Mouse (Mus musculus): ENCODE results near the gene Ppp6c. TPM values are rescaled to one million over a fixed set of nuclear protein-coding genes. Genes with fewer than 3 reads are reported as not detected.
A peak's percentile ranks its signal among the peaks of the same experiment; 100 is the strongest.
"Not testable (repeated sequence)": the region's sequence is repeated elsewhere in the genome, so short reads cannot be mapped to it uniquely, and the experiment has no call there.

Gene Ppp6c
- 78.0 and 81.1 TPM in 2 replicates for polyA plus RNA-seq (2011; ENCODE audit: insufficient read depth, insufficient read length, low read depth, missing spikeins)

DNA sequence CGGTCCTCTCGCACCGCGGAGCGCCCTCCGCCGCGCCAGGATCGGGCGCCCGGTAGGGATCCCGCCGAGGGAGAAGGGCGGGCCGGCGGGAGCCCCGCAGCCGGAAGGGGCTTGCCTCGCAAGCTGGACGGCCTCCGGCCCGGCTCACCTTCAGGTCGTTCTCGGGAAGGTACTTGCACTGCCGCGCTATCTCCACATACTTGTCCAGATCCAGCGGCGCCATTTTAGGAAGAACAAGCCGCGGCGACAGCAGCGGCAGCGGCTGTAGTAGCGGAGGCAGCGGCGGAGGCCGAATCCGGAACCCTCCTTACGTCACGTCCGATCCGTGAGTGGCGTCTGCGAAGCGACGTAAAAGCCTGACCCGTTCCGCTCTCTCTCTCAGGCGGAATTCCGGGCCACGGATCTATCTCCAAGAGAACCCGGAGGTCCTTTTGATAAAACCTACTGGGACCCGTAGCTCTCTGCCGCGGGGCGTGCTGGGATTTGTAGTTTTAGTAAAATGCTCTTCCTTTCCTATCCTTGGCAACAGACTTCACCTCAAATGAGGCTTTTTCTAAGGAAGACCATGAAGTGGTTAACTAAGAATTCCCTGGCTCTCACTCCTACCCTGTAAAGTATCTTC, at the start of gene Ppp6c:
TSS of gene Ppp6c (minus strand) at position 433 of the 622 bp plus-strand sequence.
- no peaks in the 10 kb centered on the region for H3K4me1 ChIP-seq (ENCODE audit: control insufficient read depth, insufficient read depth, low read length)
- peak within 1 kb of the TSS; percentile 84 for H3K9ac ChIP-seq (ENCODE audit: low read depth, poor library complexity, severe bottlenecking)
- no peaks in the 10 kb centered on the region for H3K36me3 ChIP-seq (ENCODE audit: control insufficient read depth, insufficient read depth, low read length, poor library complexity, severe bottlenecking)
- no peak within 1 kb of the TSS for H3K27ac ChIP-seq (ENCODE audit: insufficient read depth, low read length)
- H3K9me3 ChIP-seq (replicated peaks; ENCODE audit: control insufficient read depth, insufficient read depth, low read length, poor library complexity, severe bottlenecking) = no peaks in the 10 kb centered on the region
- no peaks in the 10 kb centered on the region for H3K27me3 ChIP-seq (ENCODE audit: control insufficient read depth, insufficient read depth, low read length, poor library complexity, severe bottlenecking)
- no peak for TF ChIP-seq CTCF (IDR thresholded peaks at IDR 0.05; ENCODE audit: low read depth, low read length)
- no peak for TF ChIP-seq EP300 (IDR thresholded peaks at IDR 0.05; ENCODE audit: insufficient read depth, low read depth, low read length)
- peak within 1 kb of the TSS; percentile 95 for H3K4me3 ChIP-seq (ENCODE audit: low read depth, low read length)

DNA sequence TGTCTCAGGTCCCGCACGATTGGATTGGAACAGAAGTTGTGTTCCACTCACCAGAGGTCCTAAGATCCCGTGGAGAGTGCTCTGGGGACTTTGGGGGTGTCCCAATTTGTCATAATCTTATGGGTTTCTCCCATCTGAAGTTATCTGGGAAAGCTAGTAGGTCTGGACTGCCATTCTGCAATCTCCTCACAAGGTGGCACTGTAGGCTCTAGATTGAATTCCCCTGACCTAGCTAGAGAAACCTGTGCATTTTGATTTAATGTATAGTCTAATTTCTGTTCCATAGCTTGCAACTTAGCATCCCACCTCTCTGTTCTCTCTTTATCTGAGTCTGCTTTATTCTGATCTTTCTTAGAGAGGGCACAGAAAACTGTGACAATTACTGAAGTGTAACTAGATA, 42.1 kb upstream of the Ppp6c start:
- H3K36me3 ChIP-seq (ENCODE audit: control insufficient read depth, insufficient read depth, low read length, poor library complexity, severe bottlenecking) = no peaks in the 10 kb centered on the region
- H3K27ac ChIP-seq (ENCODE audit: insufficient read depth, low read length) = no peak overlapping the region
- no peak overlapping the region for H3K9ac ChIP-seq (ENCODE audit: low read depth, poor library complexity, severe bottlenecking)
- H3K9me3 ChIP-seq (replicated peaks; ENCODE audit: control insufficient read depth, insufficient read depth, low read length, poor library complexity, severe bottlenecking) = peaks cover 11% of the 10 kb centered on the region
- H3K4me1 ChIP-seq (ENCODE audit: control insufficient read depth, insufficient read depth, low read length) = no peaks in the 10 kb centered on the region
- no peak for TF ChIP-seq EP300 (IDR thresholded peaks at IDR 0.05; ENCODE audit: insufficient read depth, low read depth, low read length)
- no peak for TF ChIP-seq POLR2A (IDR thresholded peaks at IDR 0.05; ENCODE audit: insufficient read depth, low read length)
- peak; percentile 5 for TF ChIP-seq CTCF (IDR thresholded peaks at IDR 0.05; ENCODE audit: low read depth, low read length)
- no peaks in the 10 kb centered on the region for H3K27me3 ChIP-seq (ENCODE audit: control insufficient read depth, insufficient read depth, low read length, poor library complexity, severe bottlenecking)
- H3K4me3 ChIP-seq (ENCODE audit: low read depth, low read length) = no peak overlapping the region

DNA sequence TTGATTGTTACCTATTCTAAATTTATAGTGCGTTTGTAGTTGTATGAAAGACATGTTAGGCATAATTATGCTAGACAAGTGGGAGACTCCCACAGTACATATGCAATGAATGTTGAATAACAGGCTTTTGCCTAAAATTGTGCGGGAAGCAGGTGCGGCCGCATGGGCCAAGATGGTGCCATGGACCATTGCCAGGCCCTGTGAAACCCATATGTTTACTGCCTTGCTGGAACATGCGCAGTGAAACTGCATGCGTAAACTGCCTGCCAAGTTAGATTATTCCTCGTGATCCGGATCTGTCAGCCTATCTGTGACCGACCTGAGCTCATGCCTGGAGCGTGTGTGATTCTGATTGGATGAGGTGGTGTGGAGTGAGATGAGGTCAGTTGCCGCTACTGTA, 26.0 kb upstream of the Ppp6c start:
- not testable (repeated sequence) for H3K4me3 ChIP-seq (ENCODE audit: low read depth, low read length); H3K9ac ChIP-seq (ENCODE audit: low read depth, poor library complexity, severe bottlenecking); H3K27ac ChIP-seq (ENCODE audit: insufficient read depth, low read length); H3K36me3 ChIP-seq (ENCODE audit: control insufficient read depth, insufficient read depth, low read length, poor library complexity, severe bottlenecking); H3K9me3 ChIP-seq (replicated peaks; ENCODE audit: control insufficient read depth, insufficient read depth, low read length, poor library complexity, severe bottlenecking); H3K27me3 ChIP-seq (ENCODE audit: control insufficient read depth, insufficient read depth, low read length, poor library complexity, severe bottlenecking); H3K4me1 ChIP-seq (ENCODE audit: control insufficient read depth, insufficient read depth, low read length)

DNA sequence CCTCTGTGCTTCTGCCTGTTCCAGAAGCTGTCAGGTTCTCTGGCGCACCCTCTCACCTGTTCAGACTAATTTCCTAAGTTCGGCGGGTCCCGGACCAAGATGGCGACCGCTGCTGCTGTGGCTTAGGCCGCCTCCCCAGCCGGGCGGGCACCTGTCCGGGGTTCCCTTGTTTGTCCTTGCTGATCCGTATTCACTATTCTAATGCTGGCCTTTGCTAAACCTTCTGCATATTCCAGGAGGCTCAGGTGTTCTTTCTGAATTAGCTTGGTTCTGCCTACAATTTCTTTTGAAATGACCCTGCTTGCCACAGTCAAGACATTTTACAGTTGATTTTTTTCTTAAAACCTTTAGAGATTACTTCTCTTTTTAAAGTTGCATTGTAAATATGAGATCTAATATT, 20.6 kb upstream of the Ppp6c start:
- H3K4me1 ChIP-seq (ENCODE audit: control insufficient read depth, insufficient read depth, low read length); H3K9me3 ChIP-seq (replicated peaks; ENCODE audit: control insufficient read depth, insufficient read depth, low read length, poor library complexity, severe bottlenecking); H3K27me3 ChIP-seq (ENCODE audit: control insufficient read depth, insufficient read depth, low read length, poor library complexity, severe bottlenecking); H3K9ac ChIP-seq (ENCODE audit: low read depth, poor library complexity, severe bottlenecking); H3K4me3 ChIP-seq (ENCODE audit: low read depth, low read length); H3K36me3 ChIP-seq (ENCODE audit: control insufficient read depth, insufficient read depth, low read length, poor library complexity, severe bottlenecking); H3K27ac ChIP-seq (ENCODE audit: insufficient read depth, low read length): not testable (repeated sequence)

DNA sequence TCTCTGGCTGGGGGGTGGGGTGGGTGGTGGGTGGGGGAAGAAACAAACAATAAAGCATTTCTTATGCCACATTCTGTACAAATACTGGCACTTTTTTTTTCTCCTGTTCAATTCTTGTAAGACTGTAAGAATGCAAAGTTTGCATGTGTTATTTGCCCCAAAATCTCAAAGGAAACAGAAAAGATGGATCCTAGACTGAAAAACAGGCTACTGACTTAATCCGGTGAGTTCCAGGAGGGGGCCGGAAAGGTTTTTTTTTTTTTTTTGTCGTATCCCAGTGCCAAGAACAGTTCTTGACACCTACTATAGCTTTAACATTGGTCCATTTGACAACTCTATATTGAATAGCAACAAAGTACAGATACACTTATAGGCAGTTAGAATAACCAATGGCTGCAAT, 480 bp upstream of the Ppp6c start:
- no peaks in the 10 kb centered on the region for H3K36me3 ChIP-seq (ENCODE audit: control insufficient read depth, insufficient read depth, low read length, poor library complexity, severe bottlenecking)
- H3K4me3 ChIP-seq (ENCODE audit: low read depth, low read length) = no peak overlapping the region; the same call in 1 of the 2 replicates
- H3K9me3 ChIP-seq (replicated peaks; ENCODE audit: control insufficient read depth, insufficient read depth, low read length, poor library complexity, severe bottlenecking) = no peaks in the 10 kb centered on the region
- H3K27me3 ChIP-seq (ENCODE audit: control insufficient read depth, insufficient read depth, low read length, poor library complexity, severe bottlenecking) = no peaks in the 10 kb centered on the region
- H3K4me1 ChIP-seq (ENCODE audit: control insufficient read depth, insufficient read depth, low read length) = no peaks in the 10 kb centered on the region
- H3K9ac ChIP-seq (ENCODE audit: low read depth, poor library complexity, severe bottlenecking) = peak overlapping the region; percentile 56; the same call in 1 of the 2 replicates
- no peak overlapping the region for H3K27ac ChIP-seq (ENCODE audit: insufficient read depth, low read length)
- TF ChIP-seq CTCF (IDR thresholded peaks at IDR 0.05; ENCODE audit: low read depth, low read length) = no peak
- TF ChIP-seq POLR2A (IDR thresholded peaks at IDR 0.05; ENCODE audit: insufficient read depth, low read length) = no peak
- TF ChIP-seq EP300 (IDR thresholded peaks at IDR 0.05; ENCODE audit: insufficient read depth, low read depth, low read length) = no peak

DNA sequence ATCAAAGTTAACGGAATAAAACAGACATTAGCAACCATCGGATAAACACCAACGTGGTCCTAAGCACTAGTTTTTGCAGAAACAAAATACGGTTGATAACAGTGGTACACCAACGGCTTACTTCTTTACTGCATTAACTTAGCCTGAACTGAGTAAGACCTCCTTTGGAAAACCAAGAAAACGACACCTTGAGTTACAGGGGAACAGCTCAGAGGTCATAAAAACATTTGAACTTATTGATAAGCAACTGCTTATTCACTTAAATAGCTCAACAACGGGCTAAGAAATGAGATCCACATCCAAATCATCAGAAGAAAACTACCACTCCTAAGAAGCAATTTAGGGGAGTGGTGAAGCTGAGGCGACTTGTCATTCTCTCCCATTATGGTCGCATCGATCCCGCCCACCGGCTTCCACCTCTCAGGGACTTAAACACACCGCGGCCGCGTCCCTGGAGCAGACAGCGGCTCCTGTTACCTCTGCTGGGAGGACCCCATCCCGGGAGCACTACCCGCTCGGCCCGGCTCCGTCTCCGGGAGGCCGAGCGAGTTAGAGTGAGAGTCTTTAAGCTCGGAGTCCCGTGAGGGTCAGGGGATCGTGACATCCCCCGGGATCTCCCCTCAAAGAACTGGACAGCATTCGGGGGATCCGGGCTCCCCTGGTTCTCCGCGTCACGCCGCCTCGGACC, 776 bp downstream of the Ppp6c start:
- H3K27me3 ChIP-seq (ENCODE audit: control insufficient read depth, insufficient read depth, low read length, poor library complexity, severe bottlenecking); H3K27ac ChIP-seq (ENCODE audit: insufficient read depth, low read length); H3K9me3 ChIP-seq (replicated peaks; ENCODE audit: control insufficient read depth, insufficient read depth, low read length, poor library complexity, severe bottlenecking); H3K4me1 ChIP-seq (ENCODE audit: control insufficient read depth, insufficient read depth, low read length); H3K36me3 ChIP-seq (ENCODE audit: control insufficient read depth, insufficient read depth, low read length, poor library complexity, severe bottlenecking): not testable (repeated sequence)
- H3K4me3 ChIP-seq (ENCODE audit: low read depth, low read length) = peak overlapping the region; percentile 95
- peak overlapping the region; percentile 84 for H3K9ac ChIP-seq (ENCODE audit: low read depth, poor library complexity, severe bottlenecking)
